Mouse (Mus musculus) spleen, postnatal 10 days (tissue): Measurements from ENCODE around the gene Acnat2.
"Not testable (repeated sequence)": the region's sequence is repeated elsewhere in the genome, so short reads cannot be mapped to it uniquely, and the experiment has no call there.

Experiments used
- DNase-seq, 2 experiments: peaks; one replicate each; pipeline ENCODE4 v3.0.0; 2021 to 2022; ENCODE audit warnings: low spot score in 2 of 2

The Acnat2 gene

DNA sequence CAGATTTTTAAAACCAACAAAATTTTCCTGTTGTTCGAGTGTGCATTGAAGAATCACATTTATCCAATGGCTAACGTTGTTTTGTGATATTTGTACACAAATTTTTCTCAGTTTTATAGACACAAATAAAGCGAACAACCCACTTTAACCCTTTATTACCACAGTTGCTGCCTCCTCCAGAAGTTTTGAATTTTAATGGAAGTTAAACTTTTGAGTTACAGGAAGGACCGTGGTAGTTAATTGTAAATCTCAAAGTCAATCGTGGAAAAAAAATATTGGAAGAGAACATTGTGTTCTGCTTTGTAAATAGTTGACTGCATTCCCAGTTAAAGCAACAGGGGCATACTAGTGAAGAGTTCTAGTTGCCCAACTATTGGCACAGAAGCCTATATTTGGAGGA is at the start of gene Acnat2:
Acnat2 (minus strand) TSS at position 195 of the 400 bp plus-strand sequence.
- DNase-seq = not testable (repeated sequence)

DNA sequence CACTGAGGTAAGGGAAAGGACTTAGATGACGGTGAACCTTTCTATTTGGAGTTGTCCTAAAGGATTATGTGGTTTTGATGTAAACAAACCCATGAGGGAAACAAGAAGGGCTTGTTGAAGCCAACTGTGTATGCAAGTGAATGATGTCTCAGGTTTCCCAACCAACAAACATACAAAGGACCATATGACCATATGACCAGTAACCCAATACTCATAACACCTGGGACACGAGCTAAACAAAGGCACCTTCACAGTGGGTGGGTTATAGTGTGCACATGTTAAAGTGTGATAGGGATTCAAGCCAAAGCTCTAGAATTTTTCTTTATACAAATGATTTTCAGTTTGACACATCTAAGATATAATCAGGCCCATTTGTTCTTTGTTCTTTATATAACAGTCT is 48.2 kb upstream of the Acnat2 start:
- DNase-seq = no peak

DNA sequence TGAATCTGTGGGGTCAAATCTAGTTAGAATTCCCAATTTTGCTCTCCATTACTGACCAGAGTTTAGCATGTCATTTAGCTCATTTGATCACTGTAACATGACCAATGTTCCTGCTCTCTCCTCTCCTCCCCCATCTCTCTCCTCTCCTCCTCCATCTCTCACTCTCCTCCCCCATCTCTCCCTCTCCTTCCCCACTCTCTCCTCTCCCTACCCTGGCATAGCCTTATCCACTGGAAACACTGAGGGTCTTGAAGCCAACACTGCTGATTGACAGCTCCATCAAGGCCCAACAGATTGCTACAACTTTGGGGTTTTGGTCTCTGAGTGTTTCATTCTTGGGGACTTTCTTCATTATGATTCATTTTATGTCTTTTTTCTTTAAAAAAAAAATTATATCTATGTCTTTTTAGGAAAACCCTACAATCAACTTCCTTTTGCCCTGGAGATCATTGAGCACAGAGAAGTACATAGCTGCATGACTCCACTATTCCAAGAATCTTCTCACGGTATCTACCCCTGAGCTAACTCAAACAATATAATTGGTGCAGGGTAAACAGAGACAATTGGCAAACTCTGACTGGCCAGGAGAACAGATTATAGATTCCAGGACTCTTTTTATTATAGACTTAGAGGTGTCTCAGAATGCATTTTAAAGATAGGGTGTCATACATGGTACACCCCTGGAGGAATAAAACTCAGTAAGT is 44.0 kb upstream of the Acnat2 start:
- DNase-seq = no peak

DNA sequence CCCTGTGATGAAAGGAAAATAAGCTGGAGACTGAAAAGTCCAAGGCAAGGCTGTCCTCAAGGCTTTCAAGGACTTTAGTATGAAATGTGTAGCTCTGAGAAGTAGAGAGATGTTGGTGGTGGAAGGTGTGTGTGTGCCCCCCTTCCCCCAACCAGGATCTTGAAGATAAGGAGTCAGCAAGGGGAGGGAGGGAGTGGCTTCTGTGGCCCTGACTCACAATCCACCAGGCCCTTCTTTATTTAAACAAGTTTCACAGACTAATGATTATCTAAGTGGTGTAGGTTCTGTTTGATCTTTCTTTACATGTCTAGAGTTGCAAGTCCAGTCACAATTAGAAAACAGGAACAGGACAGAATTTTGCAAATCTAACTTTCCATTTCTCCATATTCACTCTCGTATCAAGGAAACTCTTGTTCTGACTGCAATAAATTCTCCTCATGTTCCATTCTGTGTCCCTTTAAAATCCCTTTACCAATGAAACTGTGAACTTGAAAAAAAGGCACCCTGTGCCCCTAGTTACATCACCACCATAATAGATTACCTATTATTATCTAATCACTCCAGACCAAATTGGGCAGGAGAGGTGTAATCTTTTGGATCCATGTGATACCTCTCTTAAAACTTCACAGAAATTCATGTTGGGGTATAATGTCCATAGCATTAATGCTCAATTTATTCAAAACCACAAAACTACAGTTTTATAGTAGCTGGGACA is 43.3 kb upstream of the Acnat2 start:
- DNase-seq = not testable (repeated sequence)

DNA sequence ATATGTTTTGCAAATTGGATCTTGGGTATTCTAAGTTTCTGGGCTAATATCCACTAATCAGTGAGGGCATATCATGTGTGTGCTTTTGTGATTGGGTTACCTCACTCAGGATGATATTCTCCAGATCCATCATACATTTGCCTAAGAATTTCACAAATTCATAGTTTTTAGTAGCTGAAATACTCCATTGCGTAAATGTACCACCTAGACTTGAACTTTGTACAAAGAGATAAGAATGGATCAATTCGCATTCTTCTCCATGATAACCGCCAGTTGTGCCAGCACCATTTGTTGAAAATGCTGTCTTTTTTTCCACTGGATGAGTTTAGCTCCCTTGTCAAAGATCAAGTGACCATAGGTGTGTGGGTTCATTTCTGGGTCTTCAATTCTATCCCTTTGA is 29.0 kb upstream of the Acnat2 start:
- not testable (repeated sequence) for DNase-seq

DNA sequence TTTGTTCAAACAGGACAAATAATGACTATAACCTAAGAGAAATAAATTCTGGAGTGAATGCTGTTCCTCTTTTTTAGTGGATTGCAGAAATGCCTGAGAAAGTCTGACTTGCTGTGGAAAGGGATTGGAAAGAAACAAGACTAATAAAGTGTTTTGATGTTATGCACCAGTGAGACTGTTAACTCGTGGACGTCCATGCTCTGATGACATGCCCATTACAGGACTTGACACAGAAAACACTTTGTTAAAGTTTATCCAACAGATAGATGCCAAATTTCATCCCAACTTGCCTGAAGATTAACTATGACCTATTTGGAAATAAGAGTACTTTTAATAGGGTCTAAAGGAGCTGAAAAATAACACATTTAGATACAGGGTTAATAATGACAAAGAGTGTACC is 2.2 kb upstream of the Acnat2 start:
- DNase-seq = not testable (repeated sequence)

DNA sequence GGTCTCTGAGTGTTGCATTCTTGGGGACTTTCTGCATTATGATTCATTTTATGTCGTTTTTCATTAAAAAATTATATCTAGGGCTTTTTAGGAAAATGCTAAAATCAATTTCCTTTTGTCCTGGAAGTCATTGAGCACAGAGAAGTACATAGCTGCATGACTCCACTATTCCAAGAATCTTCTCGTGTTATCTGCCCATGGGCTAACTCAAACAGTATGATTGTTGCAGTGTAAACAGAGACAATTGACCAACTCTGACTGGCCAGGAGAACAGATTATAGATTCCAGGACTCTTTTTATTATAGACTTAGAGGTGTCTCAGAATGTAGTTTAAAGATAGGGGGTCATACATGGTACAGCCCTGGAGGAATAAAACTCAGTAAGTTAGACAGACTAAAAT is 21.1 kb downstream of the Acnat2 start:
- DNase-seq = no peak

DNA sequence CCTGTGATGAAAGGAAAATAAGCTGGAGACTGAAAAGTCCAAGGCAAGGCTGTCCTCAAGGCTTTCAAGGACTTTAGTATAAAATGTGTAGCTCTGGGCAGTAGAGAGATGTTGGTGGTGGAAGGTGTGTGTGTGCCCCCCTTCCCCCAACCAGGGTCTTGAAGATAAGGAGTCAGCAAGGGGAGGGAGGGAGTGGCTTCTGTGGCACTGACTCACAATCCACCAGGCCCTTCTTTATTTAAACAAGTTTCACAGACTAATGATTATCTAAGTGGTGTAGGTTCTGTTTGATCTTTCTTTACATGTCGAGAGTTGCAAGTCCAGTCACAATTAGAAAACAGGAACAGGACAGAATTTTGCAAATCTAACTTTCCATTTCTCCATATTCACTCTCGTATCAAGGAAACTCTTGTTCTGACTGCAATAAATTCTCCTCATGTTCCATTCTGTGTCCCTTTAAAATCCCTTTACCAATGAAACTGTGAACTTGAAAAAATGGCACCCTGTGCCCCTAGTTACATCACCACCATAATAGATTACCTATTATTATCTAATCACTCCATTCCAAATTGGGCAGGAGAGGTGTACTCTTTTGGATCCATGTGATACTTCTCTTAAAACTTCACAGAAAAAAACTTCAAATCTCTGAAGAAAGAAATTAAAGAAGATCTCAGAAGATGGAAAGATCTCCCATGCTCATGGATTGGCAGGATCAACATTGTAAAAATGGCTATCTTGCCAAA is 24.2 kb downstream of the Acnat2 start:
- not testable (repeated sequence) for DNase-seq

DNA sequence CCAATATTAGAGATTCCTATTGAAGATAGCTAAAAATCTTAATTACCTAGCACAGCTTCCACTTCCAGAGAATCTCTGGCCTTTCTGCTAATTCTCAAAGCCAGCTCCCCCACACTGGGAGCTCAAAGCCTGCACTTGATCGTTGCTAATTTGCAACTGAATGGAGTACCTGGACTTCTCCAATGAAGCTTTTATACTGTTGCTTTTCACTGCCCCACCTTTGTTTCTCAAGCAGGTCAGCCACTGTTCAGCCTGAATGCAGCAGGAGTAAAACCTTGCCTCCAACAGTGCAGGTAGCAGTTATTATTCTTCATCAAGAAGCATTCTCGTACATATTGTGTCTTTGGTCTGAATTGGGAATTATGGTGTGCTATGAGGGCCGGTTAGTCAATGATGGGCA is 39.9 kb downstream of the Acnat2 start:
- not testable (repeated sequence) for DNase-seq

DNA sequence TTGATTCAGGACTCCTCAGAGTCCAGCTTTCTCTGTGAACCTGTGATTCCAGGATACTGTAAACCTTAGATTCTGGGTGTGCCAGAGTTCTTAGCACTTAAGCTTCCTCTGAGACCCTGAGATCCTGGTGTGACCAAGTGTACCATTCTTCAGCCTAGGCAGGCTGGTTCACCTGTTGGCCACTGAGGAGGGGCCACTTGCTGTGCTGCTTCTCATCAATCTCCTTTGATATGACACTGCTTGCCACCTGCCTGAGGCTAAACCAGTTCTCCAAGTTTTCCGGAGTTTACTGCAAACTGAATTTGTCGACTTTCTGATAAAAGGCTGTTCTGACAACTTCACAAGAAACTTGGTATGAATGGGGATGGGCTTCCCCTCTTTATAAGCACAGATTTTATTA is 50.9 kb downstream of the Acnat2 start:
- DNase-seq = no peak

DNA sequence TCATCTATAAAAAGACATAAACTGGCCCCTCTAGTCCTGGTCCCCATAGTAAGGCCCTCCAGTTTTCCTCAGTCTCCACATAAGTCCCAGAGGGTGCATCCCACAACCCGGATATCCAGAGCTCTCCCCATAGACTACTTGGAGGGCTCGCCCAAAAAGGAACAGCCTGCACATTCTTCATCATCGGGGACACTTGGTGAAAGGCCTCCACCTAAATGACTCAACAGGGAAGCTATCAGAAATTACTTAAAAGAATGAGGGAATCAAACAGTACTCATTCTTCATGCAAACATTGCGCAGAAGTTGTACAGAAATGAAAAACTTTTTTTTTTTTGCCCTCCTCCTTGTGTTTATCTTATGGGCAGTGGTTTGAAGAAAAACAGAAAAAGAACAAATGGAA is 57.5 kb downstream of the Acnat2 start:
- DNase-seq = no peak

DNA sequence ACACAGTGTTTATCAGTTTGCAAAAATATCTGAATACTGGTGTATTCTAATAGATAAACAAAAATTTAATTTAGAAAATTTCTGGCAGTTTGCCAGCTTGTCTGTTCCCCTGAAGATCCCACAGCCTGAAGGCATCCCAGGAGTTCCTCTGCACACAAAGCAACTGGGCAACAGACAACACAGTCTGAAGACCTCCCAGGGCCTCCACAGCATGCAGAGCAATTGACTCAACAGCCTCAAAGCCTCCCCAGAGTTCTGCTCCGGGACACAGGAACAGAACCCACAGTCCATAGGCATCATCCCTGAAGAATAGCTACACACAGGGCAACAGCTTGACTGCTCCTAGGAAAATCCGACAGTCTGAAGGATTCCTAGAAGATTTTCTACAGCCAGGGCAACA is 59.3 kb downstream of the Acnat2 start:
- no peak for DNase-seq

DNA sequence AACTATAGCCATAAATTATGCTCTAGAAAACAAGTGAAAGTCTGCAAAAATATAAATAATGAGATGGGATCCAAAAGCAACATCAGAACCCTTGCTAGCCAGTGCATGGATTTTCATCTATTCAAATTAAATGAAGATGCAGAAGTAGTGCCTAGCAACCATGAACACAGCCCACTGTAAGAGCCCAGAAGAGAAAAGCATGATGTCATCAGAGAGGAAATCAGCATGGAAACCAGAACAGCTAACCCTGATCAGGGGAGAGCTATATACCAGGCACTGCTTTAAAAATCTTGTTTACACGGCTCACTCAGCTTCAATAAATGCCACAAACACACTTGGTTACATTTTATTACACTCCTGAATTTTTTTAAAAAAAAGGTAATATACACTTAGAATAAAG is 60.0 kb downstream of the Acnat2 start:
- DNase-seq = not testable (repeated sequence)

DNA sequence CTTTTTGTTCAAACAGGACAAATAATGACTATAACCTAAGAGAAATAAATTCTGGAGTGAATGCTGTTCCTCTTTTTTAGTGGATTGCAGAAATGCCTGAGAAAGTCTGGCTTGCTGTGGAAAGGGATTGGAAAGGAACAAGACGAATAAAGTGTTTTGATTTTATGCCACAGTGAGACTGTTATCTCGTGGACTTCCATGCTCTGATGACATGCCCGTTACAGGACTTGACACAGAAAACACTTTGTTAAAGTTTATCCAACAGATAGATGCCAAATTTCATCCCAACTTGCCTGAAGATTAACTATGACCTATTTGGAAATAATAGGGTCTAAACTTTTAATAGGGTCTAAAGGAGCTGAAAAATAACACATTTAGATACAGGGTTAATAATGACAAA is 67.9 kb downstream of the Acnat2 start:
- DNase-seq = not testable (repeated sequence)

DNA sequence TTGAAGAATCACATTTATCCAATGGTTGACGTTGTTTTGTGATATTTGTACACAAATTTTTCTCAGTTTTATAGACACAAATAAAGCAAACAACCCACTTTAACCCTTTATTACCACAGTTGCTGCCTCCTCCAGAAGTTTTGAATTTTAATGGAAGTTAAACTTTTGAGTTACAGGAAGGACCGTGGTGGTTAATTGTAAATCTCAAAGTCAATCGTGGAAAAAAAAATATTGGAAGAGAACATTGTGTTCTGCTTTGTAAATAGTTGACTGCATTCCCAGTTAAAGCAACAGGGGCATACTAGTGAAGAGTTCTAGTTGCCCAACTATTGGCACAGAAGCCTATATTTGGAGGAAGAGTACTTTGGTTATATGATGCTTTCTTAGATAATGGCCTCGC is 70.0 kb downstream of the Acnat2 start:
- DNase-seq = not testable (repeated sequence)
